Mouse (Mus musculus) lung, embryonic 14.5 days (tissue): ENCODE measurements around the gene Tpk1. TPM values are rescaled to one million over a fixed set of nuclear protein-coding genes. Genes with fewer than 3 reads are reported as not detected.

ENCODE experiments used
- ATAC-seq: fragments of 200-750 bp; cut with Nextera tagmentation; 2 replicates; pipeline ENCODE4 v1.8.0; 2017; ENCODE audit warnings: mild to moderate bottlenecking, moderate TSS enrichment, moderate library complexity; ENCODE audit not compliant: insufficient read depth
- DNase-seq: peaks from one replicate; pipeline ENCODE4 v3.0.0-alpha.2; 2015
- H3K27ac ChIP-seq: fragments of 300-500 bp; sonication (generic); 2 replicates; pipeline ENCODE4 v1.5.1; 2014; ENCODE audit warnings: low read depth, mild to moderate bottlenecking, moderate library complexity
- H3K27me3 ChIP-seq: fragments of 300-500 bp; sonication (generic); 2 replicates; pipeline ENCODE4 v1.6.1; 2014; ENCODE audit warnings: low read length, control low read depth; ENCODE audit not compliant: insufficient read depth
- H3K36me3 ChIP-seq: fragments of 300-500 bp; sonication (generic); 2 replicates; pipeline ENCODE4 v1.6.1; 2014; ENCODE audit warnings: control low read depth; ENCODE audit not compliant: insufficient read depth
- H3K4me1 ChIP-seq: fragments of 300-500 bp; sonication (generic); 2 replicates; pipeline ENCODE4 v1.6.1; 2014; ENCODE audit warnings: antibody characterized with exemption, control low read depth; ENCODE audit not compliant: insufficient read depth
- H3K4me2 ChIP-seq: fragments of 300-500 bp; sonication (generic); 2 replicates; pipeline ENCODE4 v1.6.1; 2014; ENCODE audit warnings: mild to moderate bottlenecking
- H3K4me3 ChIP-seq: fragments of 300-500 bp; sonication (generic); 2 replicates; pipeline ENCODE4 v1.5.1; 2014; ENCODE audit warnings: low read depth, low read length
- H3K9ac ChIP-seq: fragments of 300-500 bp; sonication (generic); 2 replicates; pipeline ENCODE4 v1.6.1; 2014
- H3K9me3 ChIP-seq: fragments of 300-500 bp; sonication (generic); 2 replicates; pipeline ENCODE4 v1.6.1; 2016; ENCODE audit warnings: low read depth, low read length, control low read depth
- CTCF ChIP-seq: IDR thresholded peaks from 2 replicates; pipeline ENCODE4 v1.5.1; 2016; ENCODE audit warnings: antibody characterized with exemption, low read depth
- WGBS: fragments of 180-500 bp; shearing (Covaris S2); extraction: QIAGEN DNeasy Blood & Tissue Kit; methylation state at CpG from one replicate; pipeline ENCODE4 v1.1.7; 2014; 5-methylcytosine and 5-hydroxymethylcytosine counted together
- polyA plus RNA-seq: library from polyadenylated mRNA; unstranded; fragments of >200 nt; fragmentation: Nextera tagmentation; extraction: Ambion mirVana; gene quantifications from 2 replicates; pipeline ENCODE4 v1.2.1, GENCODE M21; 2014

Gene Tpk1
- polyA plus RNA-seq = 11.6 and 12.4 TPM in 2 replicates

- Histone ChIP-seq H3K4me3 (peak within 1 kb of the TSS; percentile 56), H3K27me3 (no peaks in the 10 kb centered on the region), H3K27ac (peak within 1 kb of the TSS; percentile 90), H3K4me2 (peak within 1 kb of the TSS; percentile 79), H3K9ac (peak within 1 kb of the TSS; percentile 73), H3K9me3 (no peaks in the 10 kb centered on the region), H3K4me1 (no peaks in the 10 kb centered on the region), H3K36me3 (no peaks in the 10 kb centered on the region)
- WGBS = under 1% methylated on average over 52 of the region's 63 CpGs
- TF ChIP-seq CTCF = peak; percentile 32; the same call in 1 of the 2 replicates
- ATAC-seq (peak; percentile 98), DNase-seq (peak; percentile 98)
Observed at GRCm38 (mm10) chr6:43665677-43666546, at the start of gene Tpk1. TSS of gene Tpk1 (minus strand) at chr6:43666278.

- no peak for TF ChIP-seq CTCF
- 46% methylated on average over 6 of the region's 6 CpGs for WGBS
Observed at GRCm38 (mm10) chr6:43702810-43703614, 36.9 kb upstream of the Tpk1 start.

GRCm38 (mm10) chr6:43691863-43692262 lies 25.8 kb upstream of the Tpk1 start:
- no peak overlapping the region for H3K4me3 ChIP-seq
- no peaks in the 10 kb centered on the region for H3K36me3 ChIP-seq
- H3K9ac ChIP-seq = no peak overlapping the region
- H3K4me1 ChIP-seq = no peaks in the 10 kb centered on the region
- DNase-seq = peak; percentile 44
- ATAC-seq = peak; percentile 79; the same call in 1 of the 2 replicates
- no peak for TF ChIP-seq CTCF
- H3K4me2 ChIP-seq = no peak overlapping the region
- H3K9me3 ChIP-seq = no peaks in the 10 kb centered on the region
- H3K27ac ChIP-seq = no peak overlapping the region
- 41% methylated on average over 1 of the region's 1 CpGs for WGBS
- no peaks in the 10 kb centered on the region for H3K27me3 ChIP-seq

More at GRCm38 (mm10) chr6:43702810-43703614, 36.9 kb upstream of the Tpk1 start:
- Histone ChIP-seq H3K9ac (no peak overlapping the region), H3K4me3 (no peak overlapping the region), H3K9me3 (no peaks in the 10 kb centered on the region), H3K4me1 (no peaks in the 10 kb centered on the region), H3K36me3 (no peaks in the 10 kb centered on the region), H3K4me2 (no peak overlapping the region), H3K27ac (no peak overlapping the region), H3K27me3 (no peaks in the 10 kb centered on the region)
- no peak for DNase-seq
- no peak for ATAC-seq

- Histone ChIP-seq H3K9me3 (no peaks in the 10 kb centered on the region), H3K4me1 (no peaks in the 10 kb centered on the region), H3K9ac (no peak overlapping the region), H3K4me3 (no peak overlapping the region), H3K36me3 (no peaks in the 10 kb centered on the region), H3K4me2 (no peak overlapping the region), H3K27ac (no peak overlapping the region), H3K27me3 (no peaks in the 10 kb centered on the region)
- WGBS = 46% methylated on average over 2 of the region's 2 CpGs
- TF ChIP-seq CTCF = peak; percentile 71
- ATAC-seq (peak; percentile 38; the same call in 1 of the 2 replicates), DNase-seq (peak; percentile 81)
Observed at GRCm38 (mm10) chr6:43685985-43686384, 19.9 kb upstream of the Tpk1 start.

GRCm38 (mm10) chr6:43682535-43682934 lies 16.5 kb upstream of the Tpk1 start:
- H3K27me3 ChIP-seq = no peaks in the 10 kb centered on the region
- ATAC-seq = no peak
- H3K9me3 ChIP-seq = no peaks in the 10 kb centered on the region
- WGBS = 58% methylated on average over 2 of the region's 2 CpGs
- no peak for DNase-seq
- H3K4me2 ChIP-seq = no peak overlapping the region
- no peaks in the 10 kb centered on the region for H3K4me1 ChIP-seq
- no peak for TF ChIP-seq CTCF
- no peaks in the 10 kb centered on the region for H3K36me3 ChIP-seq
- no peak overlapping the region for H3K9ac ChIP-seq
- no peak overlapping the region for H3K27ac ChIP-seq
- no peak overlapping the region for H3K4me3 ChIP-seq

GRCm38 (mm10) chr6:43678689-43679212 lies 12.7 kb upstream of the Tpk1 start:
- no peak overlapping the region for H3K4me3 ChIP-seq
- no peaks in the 10 kb centered on the region for H3K27me3 ChIP-seq
- no peak for TF ChIP-seq CTCF
- no peaks in the 10 kb centered on the region for H3K36me3 ChIP-seq
- H3K4me2 ChIP-seq = no peak overlapping the region
- no peak overlapping the region for H3K9ac ChIP-seq
- DNase-seq (no peak), ATAC-seq (no peak)
- peaks cover 7% of the 10 kb centered on the region for H3K4me1 ChIP-seq
- no peaks in the 10 kb centered on the region for H3K9me3 ChIP-seq
- WGBS = 74% methylated on average over 2 of the region's 2 CpGs
- H3K27ac ChIP-seq = no peak overlapping the region

GRCm38 (mm10) chr6:43677566-43677965 lies 11.5 kb upstream of the Tpk1 start:
- Histone ChIP-seq H3K4me3 (no peak overlapping the region), H3K4me1 (peaks cover 7% of the 10 kb centered on the region), H3K4me2 (no peak overlapping the region), H3K27me3 (no peaks in the 10 kb centered on the region), H3K36me3 (no peaks in the 10 kb centered on the region), H3K9ac (no peak overlapping the region), H3K9me3 (no peaks in the 10 kb centered on the region), H3K27ac (no peak overlapping the region)
- DNase-seq (no peak), ATAC-seq (no peak)
- TF ChIP-seq CTCF = no peak
- WGBS = 77% methylated on average over 3 of the region's 3 CpGs
